Mouse (Mus musculus) erythroblast, embryonic 14.5 days (primary cell): ENCODE data around the gene Zap70. TPM values are rescaled to one million over a fixed set of nuclear protein-coding genes. Genes with fewer than 3 reads are reported as not detected.
"Not testable (repeated sequence)": the region's sequence is repeated elsewhere in the genome, so short reads cannot be mapped to it uniquely, and the experiment has no call there.

Experiments used
- H3K27me3 ChIP-seq: 2 replicates; pipeline ENCODE4 v1.6.1; 2012; ENCODE audit warnings: inconsistent platforms; ENCODE audit not compliant: control insufficient read depth
- H3K36me3 ChIP-seq: 2 replicates; pipeline ENCODE4 v1.6.1; 2012; ENCODE audit warnings: mild to moderate bottlenecking, inconsistent platforms; ENCODE audit not compliant: control insufficient read depth
- H3K4me1 ChIP-seq: 2 replicates; pipeline ENCODE4 v1.6.1; 2012; ENCODE audit warnings: inconsistent platforms; ENCODE audit not compliant: control insufficient read depth
- H3K4me3 ChIP-seq: replicated peaks from 2 replicates; pipeline ENCODE3; 2012; ENCODE audit warnings: moderate library complexity, mild to moderate bottlenecking, inconsistent platforms
- H3K9me3 ChIP-seq: 2 replicates; pipeline ENCODE4 v1.6.1; 2012; ENCODE audit warnings: low read length, inconsistent platforms, mixed read lengths; ENCODE audit not compliant: control insufficient read depth
- GATA1 ChIP-seq: IDR thresholded peaks from 2 replicates; pipeline ENCODE4 v1.6.1; 2012; ENCODE audit warnings: low read length, inconsistent platforms, mixed read lengths
- TAL1 ChIP-seq: IDR thresholded peaks from 3 replicates; pipeline ENCODE4 v1.6.1; 2012; ENCODE audit warnings: low read length, inconsistent platforms, mixed read lengths
- polyA plus RNA-seq: library from polyadenylated mRNA; stranded (reverse); fragments of >175 nt; gene quantifications from 2 replicates; pipeline ENCODE4 v1.2.3, GENCODE M21; 2012

The Zap70 gene
- polyA plus RNA-seq, 1 experiment: not detected

DNA sequence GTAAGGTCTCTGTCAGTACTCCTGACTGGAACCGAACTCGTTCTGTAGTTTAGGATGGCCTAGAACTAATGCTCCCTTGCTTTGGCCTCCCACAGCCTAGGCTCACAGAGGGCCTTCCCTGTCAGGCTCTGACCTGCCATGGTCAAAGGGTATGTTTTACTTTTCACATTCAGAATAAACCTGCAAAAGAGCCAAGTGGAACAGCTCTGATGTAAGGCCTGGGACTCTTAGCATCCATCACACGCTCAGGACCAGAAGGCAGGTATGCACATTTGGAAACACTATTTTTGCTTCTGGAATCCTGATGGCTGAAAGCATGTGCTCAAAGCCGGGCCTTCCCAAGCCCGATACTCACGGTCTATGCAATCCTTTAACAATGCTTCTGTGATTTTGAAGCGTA, 50.2 kb downstream of the Zap70 start:
- no peaks in the 10 kb centered on the region for H3K9me3 ChIP-seq
- H3K4me1 ChIP-seq: no peaks in the 10 kb centered on the region
- TF ChIP-seq GATA1 (no peak), TAL1 (no peak)
- H3K4me3 ChIP-seq: no peak overlapping the region
- H3K27me3 ChIP-seq: no peaks in the 10 kb centered on the region
- peaks cover 100% of the 10 kb centered on the region for H3K36me3 ChIP-seq

DNA sequence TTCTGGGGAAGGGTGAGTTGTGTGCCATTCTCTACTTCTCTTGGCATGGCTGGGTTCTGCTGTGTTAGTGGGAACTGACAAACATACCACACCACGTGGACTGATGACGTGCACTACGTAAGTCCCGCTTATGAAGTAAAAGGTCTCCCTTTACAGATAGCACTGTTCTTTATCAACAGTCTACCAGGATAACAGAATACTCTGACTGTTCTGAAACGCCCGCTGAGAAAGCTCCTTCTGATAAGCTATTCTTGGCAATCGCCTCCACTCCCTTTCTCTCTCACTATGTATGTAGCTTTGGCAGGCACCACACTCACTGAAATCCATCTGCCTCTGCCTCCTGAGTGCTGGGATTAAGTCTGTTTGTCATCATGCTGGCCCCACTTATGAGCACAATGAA, 51.8 kb downstream of the Zap70 start:
- TF ChIP-seq GATA1 (no peak), TAL1 (no peak)
- no peaks in the 10 kb centered on the region for H3K9me3 ChIP-seq
- no peaks in the 10 kb centered on the region for H3K4me1 ChIP-seq
- peaks cover 100% of the 10 kb centered on the region for H3K36me3 ChIP-seq
- no peaks in the 10 kb centered on the region for H3K27me3 ChIP-seq
- H3K4me3 ChIP-seq: no peak overlapping the region

DNA sequence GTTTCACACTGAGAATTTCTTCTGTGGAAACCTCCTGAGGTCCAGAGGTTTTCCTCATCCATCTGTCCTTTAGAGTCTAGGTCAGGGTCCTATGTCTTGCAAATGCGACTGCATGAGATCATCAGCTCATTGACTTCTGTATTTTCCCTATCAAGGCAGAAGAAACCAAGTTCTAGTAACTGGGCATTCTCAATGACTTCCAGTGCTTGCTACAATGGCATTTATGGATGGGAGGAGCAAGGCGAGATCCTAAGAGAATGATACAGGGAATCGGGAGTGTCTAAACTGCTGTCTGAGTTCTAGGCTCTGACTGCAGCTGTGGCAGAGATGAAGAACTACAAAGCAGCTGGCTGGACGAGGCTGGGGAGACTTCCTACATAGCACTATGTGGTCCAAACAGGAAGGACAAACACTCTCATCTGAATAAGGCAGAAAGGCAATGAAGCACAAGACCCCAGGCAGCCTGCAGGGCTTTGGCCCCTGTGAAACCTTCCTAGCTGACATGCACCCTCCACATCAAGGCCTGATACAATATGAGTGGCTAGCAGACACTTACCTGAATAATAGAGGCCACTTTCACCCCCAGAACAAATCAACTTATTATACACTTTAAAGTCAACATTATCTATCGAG, 52.8 kb downstream of the Zap70 start:
- Histone ChIP-seq H3K4me3 (no peak overlapping the region), H3K9me3 (no peaks in the 10 kb centered on the region), H3K4me1 (no peaks in the 10 kb centered on the region), H3K27me3 (no peaks in the 10 kb centered on the region), H3K36me3 (peaks cover 100% of the 10 kb centered on the region)
- TF ChIP-seq GATA1: no peak
- no peak for TF ChIP-seq TAL1

DNA sequence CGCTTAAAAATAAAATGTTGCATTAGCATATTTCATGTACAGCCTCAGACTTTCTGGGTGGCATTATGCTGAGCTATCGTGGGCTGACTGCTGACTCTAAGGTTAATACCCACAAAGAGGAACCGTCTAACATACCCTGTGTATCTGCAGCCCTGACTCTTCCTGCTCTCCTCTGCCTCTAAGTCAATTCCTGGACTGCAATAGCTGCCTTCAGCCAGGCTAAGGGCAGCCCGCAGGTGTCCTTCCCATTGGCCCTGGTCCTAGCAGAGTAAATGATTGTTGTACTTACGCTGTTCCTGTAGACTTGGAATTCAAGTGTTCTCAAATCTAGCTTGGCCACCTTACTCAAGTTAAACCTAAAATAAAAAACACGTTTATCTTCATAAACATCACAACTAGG, 53.6 kb downstream of the Zap70 start:
- Histone ChIP-seq H3K4me3 (no peak overlapping the region), H3K4me1 (no peaks in the 10 kb centered on the region), H3K9me3 (no peaks in the 10 kb centered on the region), H3K27me3 (no peaks in the 10 kb centered on the region), H3K36me3 (peaks cover 99% of the 10 kb centered on the region)
- no peak for TF ChIP-seq TAL1
- no peak for TF ChIP-seq GATA1

DNA sequence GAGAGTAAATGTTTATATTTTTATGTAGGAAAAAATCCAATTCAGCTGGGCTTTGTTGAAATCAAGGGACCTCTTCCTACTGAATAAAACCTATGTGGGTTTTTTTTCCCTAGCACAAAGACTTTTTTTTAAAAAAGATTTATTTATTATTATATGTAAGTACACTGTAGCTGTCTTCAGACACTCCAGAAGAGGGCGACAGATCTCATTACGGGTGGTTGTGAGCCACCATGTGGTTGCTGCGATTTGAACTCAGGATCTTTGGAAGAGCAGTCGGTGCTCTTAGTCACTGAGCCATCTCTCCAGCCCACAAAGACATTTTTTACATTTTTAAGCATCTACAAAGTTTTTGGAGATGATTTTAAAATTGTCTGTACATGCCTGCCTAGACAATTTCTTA, 60.3 kb downstream of the Zap70 start:
- H3K4me1 ChIP-seq, H3K4me3 ChIP-seq, H3K27me3 ChIP-seq, H3K9me3 ChIP-seq: not testable (repeated sequence)
- H3K36me3 ChIP-seq: peaks cover 95% of the 10 kb centered on the region

DNA sequence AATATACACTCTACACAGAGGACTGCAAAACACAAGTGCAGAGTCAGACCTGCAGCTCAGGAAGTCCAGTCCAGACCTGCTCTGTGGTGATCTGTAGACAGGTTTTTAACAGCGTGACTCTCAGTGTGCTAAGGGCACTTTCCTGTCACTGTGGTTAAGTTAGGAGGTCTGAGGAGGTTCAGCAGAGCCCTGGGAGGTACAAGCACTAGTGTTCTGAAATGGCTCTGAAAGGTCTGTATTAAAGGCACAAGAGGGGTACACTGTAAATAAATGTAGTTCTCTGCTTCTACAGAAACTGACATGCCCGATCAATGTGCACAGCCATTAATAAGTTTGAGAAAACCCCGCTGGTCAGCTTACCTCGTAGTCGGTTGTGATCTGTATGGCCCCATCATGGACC, 62.8 kb downstream of the Zap70 start:
- TF ChIP-seq GATA1: no peak
- TF ChIP-seq TAL1: no peak
- Histone ChIP-seq H3K9me3 (no peaks in the 10 kb centered on the region), H3K27me3 (no peaks in the 10 kb centered on the region), H3K36me3 (peaks cover 95% of the 10 kb centered on the region), H3K4me3 (no peak overlapping the region), H3K4me1 (no peaks in the 10 kb centered on the region)

DNA sequence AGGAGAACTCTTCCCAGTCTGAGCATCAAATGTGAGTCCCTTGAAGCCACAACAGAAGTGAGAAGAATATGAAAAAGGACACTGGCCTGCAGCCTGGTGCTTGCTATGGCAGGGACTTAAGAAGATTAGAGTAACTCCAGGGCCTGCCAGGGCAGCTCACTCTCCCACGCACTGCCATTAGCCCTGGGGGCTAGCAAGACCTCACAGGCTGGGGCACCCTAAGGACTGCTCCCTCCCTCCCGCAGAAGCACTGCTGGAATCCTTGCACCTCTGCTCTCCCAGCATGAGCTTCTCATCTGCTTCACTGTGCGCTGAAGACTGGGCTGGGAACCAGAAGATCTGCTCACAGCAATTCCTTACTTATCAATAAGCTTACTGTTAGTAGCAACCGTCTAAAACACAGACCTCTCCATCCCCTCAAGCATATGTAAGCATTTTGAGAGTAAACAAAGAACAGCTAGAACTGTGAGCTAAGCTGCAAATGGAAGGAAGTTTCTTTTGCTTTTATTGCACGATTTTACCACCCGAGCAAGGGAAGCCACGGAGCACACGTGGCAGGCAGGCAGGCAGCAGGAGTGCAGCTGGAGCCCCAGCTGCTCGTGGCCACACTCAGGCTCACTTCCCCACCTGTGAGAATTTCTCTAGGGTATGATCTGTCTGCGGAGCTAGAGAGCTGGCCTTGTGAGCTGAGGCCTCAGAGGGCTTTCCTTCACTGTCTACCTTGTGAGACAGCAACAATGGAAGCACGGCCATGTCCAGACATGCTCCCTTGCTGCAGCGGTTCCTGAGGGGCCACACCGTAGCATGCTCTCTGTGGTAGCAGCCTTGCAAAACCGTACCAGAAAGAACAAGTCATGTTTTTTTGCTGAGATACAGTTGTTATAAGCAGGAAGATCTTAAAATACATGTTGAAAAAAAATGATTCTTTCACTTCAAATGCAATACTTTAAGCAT, 69.6 kb downstream of the Zap70 start:
- TF ChIP-seq GATA1 (no peak), TAL1 (no peak)
- H3K36me3 ChIP-seq: peaks cover 97% of the 10 kb centered on the region
- H3K27me3 ChIP-seq: no peaks in the 10 kb centered on the region
- H3K4me1 ChIP-seq: no peaks in the 10 kb centered on the region
- no peaks in the 10 kb centered on the region for H3K9me3 ChIP-seq
- H3K4me3 ChIP-seq: no peak overlapping the region

Other genes with a start within 250 kb of the Zap70 start
- gene Cnnm3, start 249.9 kb upstream of the Zap70 start, polyA plus RNA-seq: 0.87 and 1.0 TPM in 2 replicates
- 0.11 TPM in 2 replicates for gene Ankrd23, start 224.9 kb upstream of the Zap70 start, polyA plus RNA-seq
- gene Gm42417, start 222.4 kb upstream of the Zap70 start, polyA plus RNA-seq: not detected in 2 replicates
- 0.31 and 0.45 TPM in 2 replicates for gene Ankrd39, start 214.4 kb upstream of the Zap70 start, polyA plus RNA-seq
- gene Sema4c, start 203.4 kb upstream of the Zap70 start, polyA plus RNA-seq: 0.01 and 0.02 TPM in 2 replicates
- 0.04 TPM in 2 replicates for gene Fam178b, start 78.6 kb upstream of the Zap70 start, polyA plus RNA-seq
- gene Cox5b, start 70.3 kb upstream of the Zap70 start, polyA plus RNA-seq: 312 and 404 TPM in 2 replicates
- not detected in 2 replicates for gene 4933424G06Rik, start 51.6 kb upstream of the Zap70 start, polyA plus RNA-seq
- gene Actr1b, start 47.4 kb upstream of the Zap70 start, polyA plus RNA-seq: 2.4 and 2.5 TPM in 2 replicates
- 7.8 and 8.1 TPM in 2 replicates for gene Tmem131, start 181.9 kb downstream of the Zap70 start, polyA plus RNA-seq